Mouse (Mus musculus) lung, postnatal 0 days (tissue): ENCODE data around the gene 6430548M08Rik.

Experiments
- CTCF ChIP-seq: IDR thresholded peaks from 2 replicates; pipeline ENCODE4 v1.5.1; 2016; ENCODE audit warnings: antibody characterized with exemption, mild to moderate bottlenecking
- EP300 ChIP-seq: IDR thresholded peaks from 2 replicates; pipeline ENCODE4 v1.6.1; 2016; ENCODE audit warnings: antibody characterized with exemption, mild to moderate bottlenecking, control low read depth

DNA sequence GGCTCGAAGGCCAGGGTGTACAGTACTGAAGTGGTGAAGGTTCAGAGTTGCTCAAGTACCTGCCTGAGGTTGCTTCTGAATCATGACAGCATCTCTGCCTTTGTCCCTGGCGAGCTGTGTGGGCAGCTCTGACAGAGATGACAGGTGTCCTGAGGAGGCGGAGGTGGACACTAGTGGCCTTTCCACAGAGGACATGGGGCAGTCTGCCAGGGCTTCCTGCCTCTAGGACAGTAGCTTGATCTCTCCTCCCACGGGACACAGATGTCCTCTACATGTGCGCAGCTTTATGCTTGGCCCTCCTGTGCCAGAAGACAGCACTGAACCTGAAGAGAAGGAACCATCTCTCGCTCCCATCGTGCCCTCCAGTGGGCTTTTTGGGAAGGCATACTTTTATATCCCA, 19.2 kb downstream of the 6430548M08Rik start:
- TF ChIP-seq CTCF = no peak
- no peak for TF ChIP-seq EP300
